Mouse (Mus musculus) right cerebral cortex, postnatal 36 days (tissue): ENCODE measurements at regions not wholly inside any gene's neighbourhood (a gene's known extent, or its start where the extent isn't known, plus 50 kb on each side); places are given as distances from the start of the nearest gene placed in this dataset.
"Not testable (repeated sequence)": the region's sequence is repeated elsewhere in the genome, so short reads cannot be mapped to it uniquely, and the experiment has no call there.

Experiments
- DNase-seq, 2 experiments: peaks; one replicate each; pipeline ENCODE4 v3.0.0; 2022; ENCODE audit warnings: low spot score in 2 of 2, mixed read lengths in 1 of 2

GRCm38 (mm10) chr8:34628221-34628620 lies 516.7 kb upstream of the Gm10131 start:
- not testable (repeated sequence) for DNase-seq

GRCm38 (mm10) chr8:34625670-34626069 lies 514.1 kb upstream of the Gm10131 start:
- peak in 1 of 2 experiments; percentile 14 for DNase-seq

- no peak for DNase-seq
These were observed 512.2 kb upstream of the Gm10131 start for GRCm38 (mm10) chr8:34623783-34624182.

GRCm38 (mm10) chr8:34622177-34623114 lies 510.9 kb upstream of the Gm10131 start:
- no peak for DNase-seq

- DNase-seq, result no peak
These were observed 506.5 kb upstream of the Gm10131 start for GRCm38 (mm10) chr8:34618046-34618445.

GRCm38 (mm10) chr8:34614987-34615386 lies 503.4 kb upstream of the Gm10131 start:
- DNase-seq, result no peak

- no peak for DNase-seq
These were observed 502.5 kb upstream of the Gm10131 start for GRCm38 (mm10) chr8:34614031-34614526.

GRCm38 (mm10) chr8:34613138-34613537 lies 501.6 kb upstream of the Gm10131 start:
- DNase-seq, result peak in 1 of 2 experiments; percentile 32

GRCm38 (mm10) chr8:34612396-34612795 lies 500.9 kb upstream of the Gm10131 start:
- no peak for DNase-seq

- no peak for DNase-seq
These were observed 498.6 kb upstream of the Gm10131 start for GRCm38 (mm10) chr8:34610186-34610585.

- DNase-seq, result no peak
These were observed 495.9 kb upstream of the Gm10131 start for GRCm38 (mm10) chr8:34607426-34607825.

GRCm38 (mm10) chr8:34605031-34605430 lies 493.5 kb upstream of the Gm10131 start:
- DNase-seq, result no peak

- DNase-seq, result no peak
These were observed 493.0 kb upstream of the Gm10131 start for GRCm38 (mm10) chr8:34604581-34604980.

- DNase-seq, result no peak
These were observed 490.0 kb upstream of the Gm10131 start for GRCm38 (mm10) chr8:34601426-34601953.

GRCm38 (mm10) chr8:34600880-34601279 lies 489.3 kb upstream of the Gm10131 start:
- no peak for DNase-seq

- no peak for DNase-seq
These were observed 485.1 kb upstream of the Gm10131 start for GRCm38 (mm10) chr8:34596593-34596992.

GRCm38 (mm10) chr8:34590976-34591749 lies 479.6 kb upstream of the Gm10131 start:
- DNase-seq, result no peak

GRCm38 (mm10) chr8:34578043-34578442 lies 466.5 kb upstream of the Gm10131 start:
- no peak for DNase-seq

- DNase-seq, result no peak
These were observed 462.5 kb upstream of the Gm10131 start for GRCm38 (mm10) chr8:34574009-34574408.

- no peak for DNase-seq
These were observed 461.7 kb upstream of the Gm10131 start for GRCm38 (mm10) chr8:34573007-34573881.

GRCm38 (mm10) chr8:34571736-34572135 lies 460.2 kb upstream of the Gm10131 start:
- no peak for DNase-seq
